21 mouse cellular contexts compared by ENCODE assay signal in the genomic region with DNA sequence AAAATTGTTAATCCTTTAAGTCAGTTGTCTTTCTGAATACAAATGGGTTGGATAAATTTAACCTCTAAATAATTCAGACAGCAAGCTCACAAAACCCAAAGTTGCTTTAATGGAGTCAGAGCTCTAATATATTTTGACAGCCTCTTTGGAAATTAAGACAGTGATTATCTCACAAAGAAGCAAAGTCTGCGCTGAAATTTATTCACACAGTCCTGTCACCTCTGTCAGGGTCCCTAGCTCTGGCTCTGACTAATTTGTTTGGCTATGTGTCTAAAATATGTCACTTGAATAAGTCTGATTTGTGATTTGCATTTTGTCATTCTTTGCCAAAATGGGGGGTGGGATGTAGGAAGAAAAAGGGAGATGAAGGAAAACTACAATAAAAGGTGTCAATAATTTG.
A peak's percentile ranks its signal among the peaks of the same experiment; 100 is the strongest.
DNase-seq lines count a peak whose midpoint lies in the region; ATAC-seq and TF ChIP-seq lines count a peak whose summit lies in the region.
"Had no signal": no experiment of that assay in that cellular context is flagged by ENCODE, and none has a peak within 500 bp of the region (broad histone marks: within the 10 kb centered on the region; RNA-seq: fewer than 3 reads in every experiment).

No protein-coding gene starts in this region.

- no peaks in the 10 kb centered on the region for H3K4me1 ChIP-seq in forebrain, embryonic 13.5 days
- H3K4me1 ChIP-seq in forebrain, embryonic 12.5 days: no peaks in the 10 kb centered on the region; the same call in 1 of the 2 replicates
- no peaks in the 10 kb centered on the region for H3K4me1 ChIP-seq in hindbrain, postnatal 0 days (ENCODE audit: insufficient read depth, low read length)
- H3K4me1 ChIP-seq in hindbrain, embryonic 16.5 days (ENCODE audit: control insufficient read depth, insufficient read depth, low read depth, low read length): no peaks in the 10 kb centered on the region
- H3K4me1 ChIP-seq: embryonic facial prominence, embryonic 13.5 days; heart, embryonic 10.5 days; heart, embryonic 15.5 days; hindbrain, embryonic 15.5 days had no signal

- WGBS in forebrain, embryonic 13.5 days: 33% methylated on average over 1 of the region's 1 CpGs
- WGBS in forebrain, embryonic 12.5 days: 56% methylated on average over 1 of the region's 1 CpGs
- 49% methylated on average over 1 of the region's 1 CpGs for WGBS in hindbrain, postnatal 0 days
- 45% methylated on average over 1 of the region's 1 CpGs for WGBS in hindbrain, embryonic 16.5 days

- peak; percentile 80 for ATAC-seq in forebrain, embryonic 13.5 days
- ATAC-seq in forebrain, embryonic 12.5 days (ENCODE audit: low FRiP score): no peak
- ATAC-seq in hindbrain, postnatal 0 days: no peak
- no peak for ATAC-seq in hindbrain, embryonic 16.5 days
- ATAC-seq: CD4-positive, CD25-positive, alpha-beta regulatory T cell, adult 4 months had no signal

- TF ChIP-seq CTCF in hindbrain, postnatal 0 days (IDR thresholded peaks at IDR 0.05; ENCODE audit: low read depth): no peak
- no peak for TF ChIP-seq CTCF in brain, embryonic 14.5 days (IDR thresholded peaks at IDR 0.05; ENCODE audit: borderline replicate concordance, extremely low read depth, insufficient read depth, insufficient read length)

- H3K9ac ChIP-seq in forebrain, embryonic 13.5 days: no peak overlapping the region
- H3K9ac ChIP-seq in forebrain, embryonic 12.5 days: no peak overlapping the region
- no peak overlapping the region for H3K9ac ChIP-seq in hindbrain, postnatal 0 days (replicated peaks; ENCODE audit: low read length)
- H3K9ac ChIP-seq in hindbrain, embryonic 16.5 days (ENCODE audit: low read depth, low read length): no peak overlapping the region
- H3K9ac ChIP-seq: embryonic facial prominence, embryonic 13.5 days; heart, embryonic 15.5 days; hindbrain, embryonic 15.5 days had no signal

- DNase-seq in hindbrain, postnatal 0 days (ENCODE audit: low spot score): peak; percentile 2
- DNase-seq in brain, embryonic 14.5 days (ENCODE audit: low read depth): peak; percentile 72
- DNase-seq in retina, embryonic 14.5 days (ENCODE audit: low spot score): peak; percentile 5
- no peak for DNase-seq in cerebellum, adult 9-10 months
- DNase-seq: adrenal gland, postnatal 10 days; B cell, adult 2 months; cerebellum, adult 11-12 months; cerebellum, adult 9-11 months; cerebellum, postnatal 36 days; gastrocnemius, postnatal 10 days; heart, adult 18-20 months; heart, postnatal 14 days had no signal

- H3K4me3 ChIP-seq in forebrain, embryonic 13.5 days: no peak overlapping the region
- H3K4me3 ChIP-seq in forebrain, embryonic 12.5 days (replicated peaks): no peak overlapping the region
- H3K4me3 ChIP-seq in hindbrain, postnatal 0 days (ENCODE audit: low read length): no peak overlapping the region
- H3K4me3 ChIP-seq in hindbrain, embryonic 16.5 days (ENCODE audit: low read length): no peak overlapping the region
- H3K4me3 ChIP-seq: embryonic facial prominence, embryonic 13.5 days; heart, embryonic 10.5 days; heart, embryonic 15.5 days; hindbrain, embryonic 15.5 days had no signal

- no peaks in the 10 kb centered on the region for H3K27me3 ChIP-seq in forebrain, embryonic 13.5 days
- no peaks in the 10 kb centered on the region for H3K27me3 ChIP-seq in forebrain, embryonic 12.5 days
- H3K27me3 ChIP-seq in hindbrain, postnatal 0 days (ENCODE audit: insufficient read depth, low read length): no peaks in the 10 kb centered on the region
- no peaks in the 10 kb centered on the region for H3K27me3 ChIP-seq in hindbrain, embryonic 16.5 days (replicated peaks; ENCODE audit: control insufficient read depth, insufficient read depth, low read length)
- H3K27me3 ChIP-seq: embryonic facial prominence, embryonic 13.5 days; heart, embryonic 15.5 days; hindbrain, embryonic 15.5 days had no signal

- no peaks in the 10 kb centered on the region for H3K9me3 ChIP-seq in forebrain, embryonic 13.5 days (replicated peaks)
- H3K9me3 ChIP-seq in forebrain, embryonic 12.5 days: no peaks in the 10 kb centered on the region
- no peaks in the 10 kb centered on the region for H3K9me3 ChIP-seq in hindbrain, postnatal 0 days (ENCODE audit: low read length)
- H3K9me3 ChIP-seq in hindbrain, embryonic 16.5 days (ENCODE audit: control insufficient read depth, low read length): no peaks in the 10 kb centered on the region
- H3K9me3 ChIP-seq: embryonic facial prominence, embryonic 13.5 days; G1E; heart, embryonic 10.5 days; heart, embryonic 15.5 days; hindbrain, embryonic 15.5 days had no signal

- no peaks in the 10 kb centered on the region for H3K36me3 ChIP-seq in forebrain, embryonic 13.5 days (ENCODE audit: poor library complexity, severe bottlenecking)
- no peaks in the 10 kb centered on the region for H3K36me3 ChIP-seq in forebrain, embryonic 12.5 days (replicated peaks)
- H3K36me3 ChIP-seq in hindbrain, postnatal 0 days (ENCODE audit: insufficient read depth, low read length): no peaks in the 10 kb centered on the region
- H3K36me3 ChIP-seq in hindbrain, embryonic 16.5 days (ENCODE audit: control insufficient read depth, insufficient read depth, low read length): no peaks in the 10 kb centered on the region
- H3K36me3 ChIP-seq: embryonic facial prominence, embryonic 13.5 days; G1E; heart, embryonic 10.5 days; heart, embryonic 15.5 days; hindbrain, embryonic 15.5 days had no signal

- TF ChIP-seq POLR2A in brain, embryonic 14.5 days (IDR thresholded peaks at IDR 0.05; ENCODE audit: borderline replicate concordance, extremely low read depth, insufficient read depth, insufficient read length, poor library complexity, severe bottlenecking): no peak

- no peak overlapping the region for H3K27ac ChIP-seq in forebrain, embryonic 13.5 days
- no peak overlapping the region for H3K27ac ChIP-seq in forebrain, embryonic 12.5 days
- H3K27ac ChIP-seq in hindbrain, postnatal 0 days: no peak overlapping the region
- H3K27ac ChIP-seq in hindbrain, embryonic 16.5 days (ENCODE audit: low read depth, low read length): no peak overlapping the region
- H3K27ac ChIP-seq: embryonic facial prominence, embryonic 13.5 days; heart, embryonic 10.5 days; heart, embryonic 15.5 days; hindbrain, embryonic 15.5 days had no signal

- H3K4me2 ChIP-seq in forebrain, embryonic 13.5 days: no peak overlapping the region
- no peak overlapping the region for H3K4me2 ChIP-seq in forebrain, embryonic 12.5 days
- H3K4me2 ChIP-seq in hindbrain, postnatal 0 days (ENCODE audit: low read depth, low read length): no peak overlapping the region
- no peak overlapping the region for H3K4me2 ChIP-seq in hindbrain, embryonic 16.5 days (ENCODE audit: low read length)
- H3K4me2 ChIP-seq: embryonic facial prominence, embryonic 13.5 days; heart, embryonic 15.5 days; hindbrain, embryonic 15.5 days had no signal
